Mouse (Mus musculus): ENCODE results near the gene Calcoco2. TPM values are rescaled to one million over a fixed set of nuclear protein-coding genes. Genes with fewer than 3 reads are reported as not detected.

The Calcoco2 gene
- not detected in 2 replicates for polyA plus RNA-seq (2021; fragmentation: Nextera tagmentation)
- long read RNA-seq, experiment 1: 0 reads
- long read RNA-seq, experiment 2: 0 reads

DNA sequence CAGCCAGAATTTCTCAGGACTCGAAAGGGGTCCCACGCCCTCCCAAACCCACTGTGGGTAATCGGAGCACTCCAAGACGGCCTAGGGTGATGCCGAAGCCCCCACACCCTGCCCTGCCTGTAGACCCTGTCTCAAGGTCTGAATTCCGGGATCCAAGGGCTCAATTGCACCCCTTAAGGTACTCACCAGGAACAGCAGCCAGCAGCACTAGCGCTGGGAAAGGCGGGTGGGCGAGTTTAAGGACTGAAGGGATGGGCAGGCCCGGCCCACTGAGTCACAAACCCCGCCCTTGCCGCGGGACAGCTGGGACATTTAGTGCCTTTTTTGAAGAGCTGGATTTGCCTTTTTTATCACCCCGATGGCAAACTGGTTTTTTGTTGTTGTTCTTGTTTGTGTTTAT is at the start of gene Calcoco2:
Calcoco2 (minus strand) TSS at position 214 of the 400 bp plus-strand sequence.

DNA sequence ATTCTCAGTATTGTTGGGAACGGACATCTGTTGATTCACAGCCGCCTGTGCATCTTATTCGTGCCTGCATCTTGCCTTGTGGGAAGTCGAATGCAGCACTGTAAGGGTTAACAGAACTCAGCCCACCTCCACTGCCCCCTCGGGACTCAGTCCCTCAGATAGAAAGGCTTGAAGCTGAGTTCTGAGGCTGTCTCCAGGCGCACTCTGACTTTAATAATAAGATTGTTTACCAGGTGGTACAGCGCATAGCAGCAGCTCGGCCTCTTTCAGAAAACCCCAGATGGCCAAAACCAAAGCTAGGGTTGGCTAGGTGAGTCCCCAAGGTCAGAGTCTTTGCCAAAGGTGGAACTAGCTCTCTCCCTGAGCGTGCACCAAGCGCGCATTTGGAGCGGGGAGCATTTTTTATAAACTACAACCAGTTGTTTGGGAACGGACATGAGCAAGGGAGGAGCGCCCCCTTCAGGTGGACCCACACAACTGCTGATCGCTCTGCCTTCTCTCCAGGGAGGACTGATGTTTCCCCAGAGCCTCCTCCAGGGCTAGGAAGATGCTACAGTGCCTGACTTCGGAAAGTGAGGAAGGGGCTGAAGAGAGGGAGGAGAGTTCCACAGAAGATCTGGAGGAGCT is 21.6 kb upstream of the Calcoco2 start, which contains the start of gene Ttll6:
Ttll6 (plus strand) TSS at position 548 of the 627 bp plus-strand sequence.

DNA sequence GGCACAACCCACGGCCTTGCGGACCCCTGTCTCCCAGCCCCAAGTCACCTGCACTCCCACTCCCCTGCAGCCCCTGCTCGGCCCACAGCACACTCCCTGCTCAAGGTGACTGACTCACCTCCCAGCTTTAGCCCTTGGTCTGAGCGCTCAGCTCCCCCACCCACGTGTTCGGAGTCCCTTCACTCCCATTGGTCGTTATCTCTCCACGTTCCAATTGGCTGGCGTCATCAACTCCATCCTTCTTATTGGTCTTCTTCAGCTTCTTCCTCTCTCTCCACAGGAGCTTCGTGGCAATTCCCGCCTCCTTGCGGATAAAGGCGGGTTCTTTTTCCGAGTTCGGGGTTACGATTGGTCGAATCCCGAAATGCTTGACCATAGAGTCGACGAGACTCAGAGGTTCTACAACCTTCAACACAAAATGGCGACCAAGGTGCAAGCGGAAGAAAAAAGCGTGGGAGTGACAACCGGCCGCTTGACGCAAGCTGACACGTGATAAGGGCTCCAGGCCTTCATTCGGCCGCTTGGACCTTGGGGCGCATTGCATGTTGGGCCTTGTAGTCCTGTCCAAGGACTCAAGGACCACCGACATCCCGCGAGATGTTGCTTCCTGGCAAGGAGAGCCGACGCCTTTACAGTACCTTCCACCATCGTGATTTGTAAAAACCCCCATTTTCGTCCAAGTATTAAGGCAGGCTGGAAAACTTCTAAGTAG is 36.1 kb downstream of the Calcoco2 start, which contains the start of gene Atp5g1:
Atp5g1 (minus strand) TSS at position 162 of the 712 bp plus-strand sequence.

DNA sequence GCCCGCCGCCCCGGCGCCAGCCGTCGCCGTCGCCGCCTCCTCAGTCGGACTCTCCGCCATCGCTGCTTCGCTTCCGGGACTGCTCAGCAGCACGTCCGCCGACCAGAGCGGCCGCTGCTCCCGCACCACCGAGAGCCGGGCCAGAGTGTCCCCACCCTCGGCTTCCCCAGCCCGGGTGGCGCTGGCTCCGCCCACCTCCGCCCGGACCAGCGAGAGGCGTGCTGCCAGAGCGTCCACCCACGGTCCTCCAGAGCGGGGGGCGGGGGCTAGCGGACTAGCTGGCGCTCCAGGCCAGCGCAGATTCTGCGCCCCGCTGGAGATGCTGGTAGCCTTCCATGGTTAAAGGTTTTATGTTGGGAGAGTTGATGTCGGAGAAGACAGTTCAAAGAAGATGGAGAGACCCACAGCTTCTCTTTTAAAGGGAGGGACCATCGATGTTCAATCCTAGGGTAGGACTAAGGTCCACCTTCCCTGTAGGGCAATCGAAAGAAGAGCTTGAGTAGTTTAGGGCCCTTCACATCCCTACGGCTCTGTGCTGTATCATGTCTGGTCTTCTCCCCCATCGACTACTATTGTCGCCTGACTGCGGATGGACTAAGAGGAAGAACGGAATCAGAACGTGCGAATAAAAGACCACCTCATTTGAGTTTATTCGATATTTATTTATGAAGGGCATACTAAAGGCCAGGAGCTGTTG is 46.4 kb downstream of the Calcoco2 start, which contains the start of gene Ube2z:
Ube2z (minus strand) TSS at position 174 of the 697 bp plus-strand sequence.

Other genes with a start within 250 kb of the Calcoco2 start
- gene B4galnt2, start 197.1 kb downstream of the Calcoco2 start, polyA plus RNA-seq (2021; fragmentation: Nextera tagmentation): not detected in 2 replicates
- 0.08 TPM in 1 of 2 replicates, not detected in the other for gene Igf2bp1, start 106.0 kb downstream of the Calcoco2 start, polyA plus RNA-seq (2021; fragmentation: Nextera tagmentation)
- gene Gip, start 87.4 kb downstream of the Calcoco2 start, polyA plus RNA-seq (2021; fragmentation: Nextera tagmentation): not detected in 2 replicates
- 20.7 and 174 TPM in 2 replicates for gene Snf8, start 77.1 kb downstream of the Calcoco2 start, polyA plus RNA-seq (2021; fragmentation: Nextera tagmentation)
- 7.4 and 13.4 TPM in 2 replicates for gene Ube2z, start 46.6 kb downstream of the Calcoco2 start, polyA plus RNA-seq (2021; fragmentation: Nextera tagmentation)
- 1,286 and 1,332 TPM in 2 replicates for gene Atp5g1, start 36.3 kb downstream of the Calcoco2 start, polyA plus RNA-seq (2021; fragmentation: Nextera tagmentation)
- gene Ttll6, start 21.8 kb upstream of the Calcoco2 start, polyA plus RNA-seq (2021; fragmentation: Nextera tagmentation): not detected in 2 replicates
- gene Hoxb13, start 82.4 kb upstream of the Calcoco2 start, polyA plus RNA-seq (2021; fragmentation: Nextera tagmentation): not detected in 2 replicates
- not detected in 2 replicates for gene Hoxb9, start 159.5 kb upstream of the Calcoco2 start, polyA plus RNA-seq (2021; fragmentation: Nextera tagmentation)
- gene Hoxb8, start 169.9 kb upstream of the Calcoco2 start, polyA plus RNA-seq (2021; fragmentation: Nextera tagmentation): not detected in 2 replicates
- gene Hoxb7, start 174.7 kb upstream of the Calcoco2 start, polyA plus RNA-seq (2021; fragmentation: Nextera tagmentation): not detected in 2 replicates
- gene Hoxb6, start 180.5 kb upstream of the Calcoco2 start, polyA plus RNA-seq (2021; fragmentation: Nextera tagmentation): not detected in 2 replicates
- gene Hoxb5, start 191.4 kb upstream of the Calcoco2 start, polyA plus RNA-seq (2021; fragmentation: Nextera tagmentation): not detected in 2 replicates
- not detected in 2 replicates for gene Hoxb4, start 206.3 kb upstream of the Calcoco2 start, polyA plus RNA-seq (2021; fragmentation: Nextera tagmentation)
- not detected in 2 replicates for gene Hoxb3, start 211.4 kb upstream of the Calcoco2 start, polyA plus RNA-seq (2021; fragmentation: Nextera tagmentation)
- gene Hoxb2, start 238.6 kb upstream of the Calcoco2 start, polyA plus RNA-seq (2021; fragmentation: Nextera tagmentation): not detected in 2 replicates